Mouse (Mus musculus) lung, postnatal 25 days (tissue): ENCODE results near the gene Socs7.

Experiments used
- DNase-seq: peaks from one replicate; pipeline ENCODE4 v3.0.0; 2022; ENCODE audit warnings: low spot score

The Socs7 gene

GRCm38 (mm10) chr11:97418834-97419539, 56.6 kb downstream of the Socs7 start:
- DNase-seq: no peak

GRCm38 (mm10) chr11:97419540-97419900, 57.2 kb downstream of the Socs7 start:
- DNase-seq: no peak

DNA sequence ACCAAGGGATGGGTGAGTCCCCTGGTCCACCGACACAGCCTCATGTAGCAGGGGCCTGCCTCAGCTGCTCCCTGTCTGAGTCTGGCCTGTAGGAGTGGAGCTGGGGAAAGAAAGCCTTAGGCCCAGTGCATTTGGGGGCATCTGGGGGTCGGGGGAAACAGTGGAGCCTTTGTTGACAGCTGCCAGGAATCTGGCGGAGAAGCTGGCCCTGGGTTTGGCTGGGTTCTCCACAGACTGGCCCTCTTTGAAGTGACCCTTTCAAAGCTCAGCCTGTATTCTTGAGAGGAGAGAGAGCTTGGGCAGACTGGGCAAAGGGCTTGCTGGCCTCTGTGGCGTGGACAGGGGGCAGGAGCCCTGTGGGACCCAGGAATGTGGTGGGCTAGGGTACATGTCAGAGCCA, 60.2 kb downstream of the Socs7 start:
- DNase-seq: no peak

DNA sequence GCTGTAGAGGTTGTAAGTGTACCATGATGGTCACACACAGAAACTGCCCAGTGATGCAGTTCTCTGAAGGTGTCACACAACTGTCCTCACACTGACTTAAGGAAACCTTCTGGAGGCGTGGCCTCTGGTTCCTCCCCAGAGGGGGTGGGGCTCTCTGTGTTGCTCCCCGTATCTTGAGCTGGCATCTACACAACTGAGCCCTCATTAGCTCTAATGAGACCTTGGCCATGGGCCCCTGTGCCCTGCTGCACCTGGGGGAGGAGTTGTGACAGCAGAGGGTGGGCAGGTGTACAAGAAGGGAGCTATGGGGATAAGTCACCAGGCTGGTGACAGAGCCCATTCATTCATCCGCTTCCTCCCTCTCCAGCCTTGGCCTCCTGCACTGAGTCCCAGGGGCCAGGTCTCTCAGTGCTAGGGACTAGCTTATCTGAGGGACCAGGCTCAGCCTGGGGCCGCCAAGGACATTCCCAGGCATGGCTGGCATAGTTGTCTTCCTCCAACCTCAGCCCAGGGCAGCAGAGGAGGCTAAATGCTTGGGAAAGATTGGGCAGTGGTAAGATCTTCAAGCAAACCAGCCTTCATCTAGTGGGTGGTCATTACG, 61.8 kb downstream of the Socs7 start:
- no peak for DNase-seq

DNA sequence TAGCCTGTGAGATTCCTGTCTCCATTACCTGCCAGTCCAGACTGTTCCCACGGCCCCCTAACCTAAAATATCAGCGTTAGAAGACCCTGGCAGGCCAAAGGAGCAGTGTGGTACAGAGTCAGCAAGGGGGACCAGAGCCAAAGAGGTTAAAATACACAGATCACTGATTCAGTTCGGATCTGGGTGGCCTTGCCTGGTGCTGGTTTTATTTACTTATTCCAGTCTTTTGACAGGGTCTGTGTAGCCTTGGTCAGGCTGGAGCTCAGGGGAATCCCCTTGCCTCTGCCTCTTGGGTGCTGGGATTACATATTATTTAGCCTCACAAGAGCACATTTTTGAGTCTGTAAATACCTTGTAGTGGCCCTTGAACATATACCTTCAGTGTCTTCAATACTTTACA, 62.5 kb downstream of the Socs7 start:
- no peak for DNase-seq

GRCm38 (mm10) chr11:97427794-97428725, 65.7 kb downstream of the Socs7 start:
- DNase-seq: peak; percentile 82

GRCm38 (mm10) chr11:97428726-97429077, 66.4 kb downstream of the Socs7 start:
- DNase-seq: no peak

GRCm38 (mm10) chr11:97429615-97430014, 67.3 kb downstream of the Socs7 start:
- no peak for DNase-seq

- peak; percentile 81 for DNase-seq
These were observed 69.7 kb downstream of the Socs7 start for GRCm38 (mm10) chr11:97432015-97432414.

GRCm38 (mm10) chr11:97432983-97433539, 70.7 kb downstream of the Socs7 start:
- DNase-seq: no peak

DNA sequence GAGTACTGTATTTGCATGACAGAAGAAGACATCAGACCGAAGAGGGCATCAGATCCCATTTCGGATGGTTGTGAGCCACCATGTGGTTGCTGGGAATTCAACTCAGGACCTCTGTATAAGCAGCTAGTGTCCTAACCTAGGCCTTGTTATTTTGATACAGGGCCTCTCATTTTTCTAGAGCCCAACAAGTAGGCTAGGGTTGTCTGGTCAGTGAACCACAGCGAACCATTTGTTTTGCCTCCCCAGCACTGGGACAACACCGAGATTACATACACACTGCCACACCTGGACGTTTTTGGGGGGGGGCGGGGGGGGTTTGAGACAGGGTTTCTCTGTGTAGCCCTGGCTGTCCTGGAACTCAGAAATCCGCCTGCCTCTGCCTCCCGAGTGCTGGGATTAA, 71.8 kb downstream of the Socs7 start:
- DNase-seq: no peak

GRCm38 (mm10) chr11:97434704-97435454, 72.5 kb downstream of the Socs7 start:
- DNase-seq: peak; percentile 95

DNA sequence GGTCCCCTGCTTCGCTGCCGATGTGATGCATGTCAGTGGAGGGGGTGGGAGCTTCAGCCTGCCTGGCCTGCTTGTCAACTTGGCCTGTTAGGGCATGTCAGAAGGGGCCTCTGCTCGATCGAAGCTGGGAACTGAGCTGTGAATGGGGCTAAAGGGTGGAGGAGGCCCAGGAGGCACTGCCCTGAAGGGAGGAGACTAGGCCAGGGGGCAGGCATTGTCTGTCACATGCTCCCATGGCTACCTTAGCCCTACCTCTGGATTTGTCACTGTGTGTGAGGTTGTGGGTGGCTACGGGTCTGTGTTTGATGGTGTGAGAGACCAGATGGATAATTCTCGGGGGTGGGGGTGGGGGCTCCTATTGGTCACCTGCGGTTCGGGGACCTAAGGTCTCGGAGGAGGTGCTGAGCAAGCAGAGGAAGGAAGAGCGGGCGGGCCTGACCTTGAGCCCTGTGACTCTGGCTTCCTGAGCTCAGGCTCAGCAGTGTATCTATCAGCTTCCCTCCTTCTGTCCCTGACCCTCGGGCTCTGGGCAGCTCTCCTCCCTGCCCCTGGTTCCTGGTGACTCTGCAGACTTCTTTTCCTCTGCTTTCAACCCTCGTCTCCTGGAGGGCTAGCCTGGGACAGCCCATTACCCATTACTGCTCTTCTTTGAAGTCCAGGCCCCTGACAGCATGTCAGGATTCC, 73.6 kb downstream of the Socs7 start:
- peak; percentile 53 for DNase-seq

DNA sequence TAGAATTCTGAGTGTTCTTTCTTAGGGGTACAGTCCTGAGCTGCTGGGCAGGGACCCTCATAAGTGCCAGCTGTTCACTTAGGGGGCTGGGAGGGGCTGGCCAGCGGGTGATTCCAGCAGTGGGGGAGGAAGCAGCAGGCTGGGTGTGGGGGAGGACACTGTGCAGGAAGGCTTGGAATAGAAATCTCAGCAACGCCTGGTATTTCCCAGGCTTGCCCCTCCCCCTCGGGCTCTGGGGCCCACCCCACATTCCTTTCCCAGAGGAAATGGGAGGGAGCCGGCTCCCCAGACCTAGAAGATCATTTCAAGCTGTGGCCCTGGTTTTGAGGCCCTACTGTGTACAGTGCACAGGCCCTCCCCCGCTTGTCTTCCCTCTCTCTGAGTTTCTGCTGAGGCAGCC, 75.4 kb downstream of the Socs7 start:
- peak; percentile 91 for DNase-seq

DNA sequence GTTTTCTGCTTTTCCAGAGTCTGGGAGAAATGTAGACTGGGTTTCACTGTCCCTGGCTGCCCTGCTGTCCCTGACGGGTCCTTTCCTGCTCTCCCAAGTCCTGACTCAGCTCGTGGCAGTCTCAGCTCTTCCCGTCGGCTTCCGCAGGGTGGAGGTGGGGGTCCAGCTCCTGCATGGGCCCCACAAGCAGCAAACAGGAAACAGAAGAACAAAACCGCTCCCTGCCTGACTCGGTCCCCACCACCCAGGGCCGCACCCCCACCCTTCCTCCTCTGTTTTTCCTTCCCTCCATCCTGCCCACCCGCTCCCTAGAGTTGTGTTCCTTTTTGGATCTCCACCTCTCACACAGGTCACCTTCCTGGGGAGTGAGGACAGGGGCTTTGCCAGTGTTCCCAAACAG, 76.5 kb downstream of the Socs7 start:
- DNase-seq: peak; percentile 74

GRCm38 (mm10) chr11:97439935-97440334, 77.6 kb downstream of the Socs7 start:
- DNase-seq: peak; percentile 86

GRCm38 (mm10) chr11:97440441-97440881, 78.1 kb downstream of the Socs7 start:
- DNase-seq: no peak

GRCm38 (mm10) chr11:97441036-97441657, 78.8 kb downstream of the Socs7 start:
- peak; percentile 48 for DNase-seq

- DNase-seq: peak; percentile 50
These were observed 79.3 kb downstream of the Socs7 start for GRCm38 (mm10) chr11:97441658-97442125.

- no peak for DNase-seq
These were observed 80.7 kb downstream of the Socs7 start for GRCm38 (mm10) chr11:97442891-97443675.
